Mouse (Mus musculus): ENCODE measurements around the gene Acot11. TPM values are rescaled to one million over a fixed set of nuclear protein-coding genes. Genes with fewer than 3 reads are reported as not detected.

Acot11 gene
- polyA plus RNA-seq, 1 experiment from 2014 or later, result 6.9 TPM

DNA sequence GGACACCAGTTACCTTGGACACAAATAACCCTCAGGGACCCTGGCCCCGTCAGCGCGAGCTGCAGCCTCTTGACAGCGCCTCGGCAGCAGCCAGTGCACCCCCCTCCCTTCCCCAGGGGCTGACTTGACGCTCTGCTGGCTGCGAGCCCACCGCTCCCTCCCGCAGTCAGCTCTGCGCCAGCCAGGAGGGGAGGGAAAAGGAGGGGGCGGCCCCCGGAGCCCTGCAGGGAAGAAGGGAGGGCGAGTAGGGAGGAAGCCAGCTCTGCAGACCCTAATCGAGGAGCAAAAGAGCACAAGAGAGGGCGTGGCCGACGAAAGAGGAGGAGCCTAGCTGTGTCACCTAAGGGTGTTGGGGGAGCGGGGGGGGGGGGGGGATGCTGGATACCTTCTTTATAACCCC is 33.2 kb upstream of the Acot11 start:
- peaks cover 43% of the 10 kb centered on the region for H3K4me1 ChIP-seq
- ATAC-seq (ENCODE audit: insufficient read depth, low FRiP score, low read depth), result peak; percentile 13; the same call in 1 of the 2 replicates
- H3K9ac ChIP-seq, result 0 out of 2 replicates have a peak overlapping the region, but pooled peaks have one; percentile 4
- H3K4me2 ChIP-seq, result peak overlapping the region; percentile 99
- peak overlapping the region; percentile 98 for H3K27ac ChIP-seq
- H3K4me3 ChIP-seq (replicated peaks), result peak overlapping the region; percentile 26
- H3K9me3 ChIP-seq, result no peaks in the 10 kb centered on the region
- under 1% methylated on average over 17 of the region's 18 CpGs for WGBS
- no peaks in the 10 kb centered on the region for H3K36me3 ChIP-seq
- H3K27me3 ChIP-seq (replicated peaks), result no peaks in the 10 kb centered on the region

DNA sequence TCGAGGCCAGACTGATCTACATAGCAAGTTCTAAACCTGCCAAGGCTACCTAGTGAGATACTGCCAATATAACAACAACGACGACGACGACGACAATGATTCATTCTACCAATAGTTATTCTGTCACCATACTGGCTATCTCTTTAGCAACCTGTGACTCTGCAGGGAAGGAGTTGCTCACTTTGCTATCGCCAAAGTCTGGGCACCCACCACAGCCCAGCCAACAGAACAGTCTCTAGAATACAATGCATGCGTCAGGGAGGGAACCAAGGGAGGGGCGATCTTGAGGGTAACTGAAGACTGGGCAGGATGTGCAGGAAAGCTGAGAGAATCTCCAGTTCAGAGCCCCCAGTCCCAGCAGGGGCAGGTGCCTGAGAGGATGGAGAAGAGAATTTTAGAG is 32.6 kb upstream of the Acot11 start:
- Histone ChIP-seq H3K9ac (0 out of 2 replicates have a peak overlapping the region, but pooled peaks have one; percentile 4), H3K27me3 (replicated peaks) (no peaks in the 10 kb centered on the region), H3K36me3 (no peaks in the 10 kb centered on the region), H3K4me3 (replicated peaks) (peak overlapping the region; percentile 26; the same call in 1 of the 2 replicates), H3K27ac (peak overlapping the region; percentile 5; the same call in 1 of the 2 replicates), H3K9me3 (no peaks in the 10 kb centered on the region), H3K4me2 (peak overlapping the region; percentile 99), H3K4me1 (peaks cover 38% of the 10 kb centered on the region)
- no peak for ATAC-seq (ENCODE audit: insufficient read depth, low FRiP score, low read depth)
- 10% methylated on average over 9 of the region's 9 CpGs for WGBS

DNA sequence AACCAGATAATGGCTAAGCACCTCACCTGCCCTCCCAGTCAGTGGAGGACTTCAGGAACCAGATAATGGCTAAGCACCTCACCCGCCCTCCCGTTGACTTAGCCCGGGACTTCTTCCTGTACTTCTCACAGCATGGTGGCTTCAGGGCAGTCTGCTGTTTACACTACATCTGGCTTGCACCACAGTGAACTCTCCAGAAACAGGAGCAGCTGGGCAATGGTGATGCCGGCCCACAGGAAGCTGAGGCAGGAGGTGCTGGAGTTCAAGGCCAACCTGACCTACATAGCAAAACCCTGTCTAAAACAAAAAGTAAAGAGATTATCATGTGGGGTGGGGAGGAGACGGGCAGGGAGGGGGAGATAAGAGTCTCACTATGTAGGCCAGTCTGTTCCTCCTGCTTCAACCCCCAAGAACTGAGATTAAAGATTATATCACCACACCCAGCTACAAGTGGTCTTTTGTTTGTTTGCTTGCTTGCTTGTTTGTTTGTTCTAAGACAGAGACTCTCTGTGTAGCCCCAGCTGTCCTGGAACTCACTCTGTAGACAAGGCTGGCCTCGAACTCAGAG is 25.8 kb upstream of the Acot11 start:
- Histone ChIP-seq H3K9me3 (no peaks in the 10 kb centered on the region), H3K4me3 (replicated peaks) (no peak overlapping the region), H3K27me3 (replicated peaks) (0 out of 2 replicates have a peak, but pooled peaks cover 3% of the 10 kb centered on the region), H3K4me2 (no peak overlapping the region), H3K27ac (no peak overlapping the region), H3K9ac (no peak overlapping the region), H3K4me1 (peaks cover 23% of the 10 kb centered on the region), H3K36me3 (no peaks in the 10 kb centered on the region)
- ATAC-seq (ENCODE audit: insufficient read depth, low FRiP score, low read depth), result no peak
- WGBS, result 52% methylated on average over 6 of the region's 6 CpGs

DNA sequence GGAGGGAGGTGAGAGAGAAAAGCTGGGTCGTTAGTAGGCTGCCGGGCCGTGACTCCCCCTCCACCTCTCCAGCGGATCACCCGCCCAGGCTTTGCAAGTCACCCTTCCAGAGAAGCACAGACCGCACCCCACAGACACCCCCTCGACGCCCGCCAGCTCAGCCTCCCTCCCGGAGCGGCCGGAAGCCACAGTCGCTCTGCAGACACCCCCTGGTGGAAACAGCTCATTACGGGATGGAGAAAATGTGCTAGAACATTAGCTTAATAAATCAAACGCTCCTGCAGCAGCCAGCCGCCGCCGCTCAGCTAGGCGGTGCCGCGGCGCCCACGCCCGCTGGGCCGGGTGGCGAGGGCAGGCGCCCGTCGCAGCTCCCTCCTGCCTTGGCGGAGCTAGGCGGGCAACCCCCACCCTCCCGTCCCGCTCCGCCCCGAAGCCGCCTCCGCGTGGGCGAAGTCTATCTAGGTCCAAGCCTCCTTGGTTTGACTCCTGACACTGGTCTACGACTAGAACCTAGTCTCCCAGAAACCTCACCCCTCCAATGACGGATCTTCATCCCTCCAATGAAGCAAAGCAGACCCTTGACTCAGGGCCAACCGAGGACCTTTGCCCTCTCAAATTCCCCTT is 23.1 kb upstream of the Acot11 start:
- peak overlapping the region; percentile 72 for H3K4me2 ChIP-seq
- H3K27ac ChIP-seq, result peak overlapping the region; percentile 67
- peaks cover 23% of the 10 kb centered on the region for H3K4me1 ChIP-seq
- no peaks in the 10 kb centered on the region for H3K36me3 ChIP-seq
- H3K9me3 ChIP-seq, result no peaks in the 10 kb centered on the region
- H3K27me3 ChIP-seq (replicated peaks), result 0 out of 2 replicates have a peak, but pooled peaks cover 3% of the 10 kb centered on the region
- under 1% methylated on average over 42 of the region's 42 CpGs for WGBS
- H3K9ac ChIP-seq, result no peak overlapping the region
- H3K4me3 ChIP-seq (replicated peaks), result peak overlapping the region; percentile 38
- peak; percentile 76 for ATAC-seq (ENCODE audit: insufficient read depth, low FRiP score, low read depth)

DNA sequence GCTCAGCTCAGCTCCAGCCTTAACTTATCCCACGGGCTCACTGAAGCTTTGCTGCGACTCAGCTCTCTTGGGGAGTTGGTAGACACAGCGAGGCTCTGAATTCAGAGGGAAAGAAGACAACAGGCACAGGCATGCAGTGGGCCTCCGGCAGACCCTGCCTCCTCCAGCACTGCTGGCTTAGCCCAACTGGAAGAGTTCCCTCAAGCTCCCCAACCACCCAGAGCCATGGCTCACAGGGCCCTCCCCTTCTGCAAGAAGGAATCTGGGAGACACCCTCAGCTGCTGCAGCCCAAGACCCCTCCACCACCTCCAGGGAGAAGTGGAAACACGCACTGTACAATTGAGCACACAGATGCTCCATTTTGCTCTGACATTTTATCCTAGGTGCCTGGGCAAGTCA is 20.4 kb upstream of the Acot11 start:
- Histone ChIP-seq H3K27ac (0 out of 2 replicates have a peak overlapping the region, but pooled peaks have one; percentile 2), H3K9ac (no peak overlapping the region), H3K27me3 (replicated peaks) (0 out of 2 replicates have a peak, but pooled peaks cover 3% of the 10 kb centered on the region), H3K4me2 (no peak overlapping the region), H3K9me3 (no peaks in the 10 kb centered on the region), H3K36me3 (no peaks in the 10 kb centered on the region), H3K4me1 (peaks cover 23% of the 10 kb centered on the region), H3K4me3 (replicated peaks) (no peak overlapping the region)
- no peak for ATAC-seq (ENCODE audit: insufficient read depth, low FRiP score, low read depth)
- 58% methylated on average over 5 of the region's 5 CpGs for WGBS

DNA sequence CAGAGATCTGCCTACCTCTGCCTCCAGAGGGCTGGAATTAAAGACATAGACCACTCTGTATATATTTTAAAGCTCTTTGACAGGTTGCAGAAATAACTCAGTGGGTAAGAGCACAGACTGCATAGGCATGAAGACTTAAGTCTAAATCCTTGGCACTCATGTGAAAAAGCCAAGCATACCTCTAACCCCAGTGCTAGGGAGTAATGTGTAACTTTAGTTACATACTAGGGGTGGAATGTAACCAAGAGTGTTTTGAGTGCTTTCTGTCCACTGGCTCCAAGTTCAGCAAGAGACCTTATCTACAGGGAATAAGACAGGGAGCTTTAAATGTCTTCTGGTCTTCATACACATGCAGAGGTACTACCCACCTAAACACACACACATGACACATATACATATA is 14.6 kb upstream of the Acot11 start:
- Histone ChIP-seq H3K9ac (no peak overlapping the region), H3K27ac (no peak overlapping the region), H3K4me1 (0 out of 2 replicates have a peak, but pooled peaks cover 3% of the 10 kb centered on the region), H3K4me3 (replicated peaks) (no peak overlapping the region), H3K36me3 (no peaks in the 10 kb centered on the region), H3K9me3 (no peaks in the 10 kb centered on the region), H3K4me2 (no peak overlapping the region), H3K27me3 (replicated peaks) (no peaks in the 10 kb centered on the region)
- no peak for ATAC-seq (ENCODE audit: insufficient read depth, low FRiP score, low read depth)

DNA sequence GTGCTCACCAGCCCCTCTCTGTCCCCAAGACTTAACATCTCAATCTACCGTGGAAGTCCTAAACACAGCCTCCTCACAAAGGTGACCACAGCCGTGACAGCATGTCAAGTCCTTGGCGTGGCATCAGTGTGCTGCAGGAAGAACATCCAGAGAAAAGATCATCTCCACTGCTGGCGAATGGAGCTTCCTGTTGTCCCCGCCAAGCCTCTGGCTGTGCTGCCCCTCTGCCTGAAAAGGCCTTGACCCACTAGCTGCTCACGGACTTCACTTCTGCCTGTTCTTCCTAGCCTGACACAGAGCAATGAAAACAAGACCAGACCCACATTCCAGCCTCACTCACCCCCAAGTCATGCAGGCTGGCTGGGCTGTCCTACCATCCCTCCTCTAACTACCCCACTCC is 13.5 kb upstream of the Acot11 start:
- 59% methylated on average over 6 of the region's 6 CpGs for WGBS
- no peak for ATAC-seq (ENCODE audit: insufficient read depth, low FRiP score, low read depth)

DNA sequence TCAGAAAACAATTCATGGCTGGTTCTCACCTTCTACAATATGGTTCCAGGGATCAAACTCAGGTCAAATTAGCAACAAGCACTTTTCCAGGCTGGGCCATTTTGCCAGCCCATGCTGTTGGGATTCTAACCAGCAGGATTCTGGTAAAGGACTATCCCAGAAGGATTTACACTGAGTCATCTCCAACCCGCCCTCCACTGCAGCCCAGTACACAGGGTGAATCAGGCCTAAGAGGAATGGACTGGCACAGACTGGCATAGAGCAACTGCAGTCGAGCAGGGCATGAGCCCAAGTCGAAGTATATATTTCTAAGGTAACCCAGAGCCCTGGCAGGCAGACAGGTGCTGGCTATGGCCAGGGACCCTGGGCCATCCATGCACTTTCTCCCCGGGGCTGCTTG is 12.2 kb upstream of the Acot11 start:
- ATAC-seq (ENCODE audit: insufficient read depth, low FRiP score, low read depth), result no peak
- H3K4me2 ChIP-seq, result no peak overlapping the region
- H3K36me3 ChIP-seq, result no peaks in the 10 kb centered on the region
- H3K27me3 ChIP-seq (replicated peaks), result no peaks in the 10 kb centered on the region
- H3K4me3 ChIP-seq (replicated peaks), result no peak overlapping the region
- no peak overlapping the region for H3K27ac ChIP-seq
- no peaks in the 10 kb centered on the region for H3K9me3 ChIP-seq
- H3K4me1 ChIP-seq, result 0 out of 2 replicates have a peak, but pooled peaks cover 3% of the 10 kb centered on the region
- 90% methylated on average over 4 of the region's 4 CpGs for WGBS
- no peak overlapping the region for H3K9ac ChIP-seq

More for the DNA sequence above, 13.5 kb upstream of the Acot11 start:
- Histone ChIP-seq H3K36me3 (no peaks in the 10 kb centered on the region), H3K9ac (no peak overlapping the region), H3K27me3 (replicated peaks) (no peaks in the 10 kb centered on the region), H3K27ac (no peak overlapping the region), H3K4me3 (replicated peaks) (no peak overlapping the region), H3K9me3 (no peaks in the 10 kb centered on the region), H3K4me1 (0 out of 2 replicates have a peak, but pooled peaks cover 3% of the 10 kb centered on the region), H3K4me2 (no peak overlapping the region)

DNA sequence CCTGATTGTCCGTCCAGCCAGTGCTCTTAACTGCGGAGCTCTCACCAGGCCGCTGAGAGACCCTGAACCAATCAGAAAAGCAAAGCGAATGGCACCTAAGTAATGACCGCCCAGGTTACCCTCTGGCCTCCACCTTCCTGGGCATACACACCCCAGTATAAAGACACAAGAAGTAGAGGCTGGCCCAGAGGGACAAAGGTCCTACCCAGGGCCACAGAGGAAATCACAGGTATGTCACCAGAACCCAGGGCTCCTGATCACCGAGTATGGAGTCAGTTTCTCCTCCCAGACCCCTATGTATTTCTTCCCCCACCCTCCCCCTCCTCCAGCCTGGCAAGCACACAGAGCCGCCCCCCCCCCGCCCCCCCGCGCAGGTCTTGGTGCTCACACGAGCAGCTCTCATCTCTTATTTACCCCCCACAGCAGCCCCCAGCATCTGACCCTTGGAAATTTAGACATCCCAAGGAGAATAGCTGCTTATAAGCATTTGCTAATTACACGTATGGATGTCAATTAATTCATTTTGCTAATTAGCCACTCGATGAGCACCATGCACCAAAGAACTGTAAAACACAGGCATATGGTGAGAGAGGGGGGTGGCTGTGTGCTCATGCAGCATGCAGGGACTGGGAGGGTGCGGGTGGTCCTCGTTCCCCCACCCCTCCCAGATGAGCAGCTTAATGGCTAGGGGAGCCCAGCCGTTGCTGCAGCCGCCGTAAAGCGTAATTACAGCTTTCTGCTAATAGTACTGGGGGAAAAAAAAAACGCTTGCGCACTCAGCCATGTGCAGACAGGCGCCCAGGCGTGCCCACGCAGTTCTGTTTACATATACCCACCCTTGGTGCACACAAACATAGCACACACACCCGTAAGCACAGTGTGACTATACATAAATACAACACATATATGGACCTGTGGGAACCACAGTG is 10.9 kb upstream of the Acot11 start:
- Histone ChIP-seq H3K9ac (no peak overlapping the region), H3K9me3 (no peaks in the 10 kb centered on the region), H3K4me1 (0 out of 2 replicates have a peak, but pooled peaks cover 3% of the 10 kb centered on the region), H3K27ac (no peak overlapping the region), H3K27me3 (replicated peaks) (no peaks in the 10 kb centered on the region), H3K36me3 (no peaks in the 10 kb centered on the region), H3K4me3 (replicated peaks) (no peak overlapping the region), H3K4me2 (no peak overlapping the region)
- ATAC-seq (ENCODE audit: insufficient read depth, low FRiP score, low read depth), result no peak
- WGBS, result 62% methylated on average over 25 of the region's 25 CpGs

DNA sequence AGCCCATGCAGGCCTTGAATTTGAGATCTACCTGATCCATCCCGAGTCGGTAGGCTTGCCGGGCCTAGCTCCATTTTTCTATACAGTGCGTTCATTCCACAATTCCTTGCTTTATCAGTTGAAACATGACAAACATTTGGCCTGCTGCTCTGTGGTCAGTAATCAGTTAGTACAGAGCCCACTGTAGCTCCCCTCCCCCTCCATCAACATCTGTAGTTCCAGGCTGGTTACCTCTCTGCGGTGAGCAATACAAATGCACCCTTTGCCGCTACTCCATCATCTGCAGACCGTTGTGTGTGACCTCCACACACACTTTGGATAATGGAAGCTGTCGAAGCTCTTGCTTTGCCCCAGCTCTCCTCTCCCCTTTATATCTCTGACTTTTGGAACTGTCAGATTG is 6.4 kb upstream of the Acot11 start:
- no peaks in the 10 kb centered on the region for H3K4me1 ChIP-seq
- H3K9me3 ChIP-seq, result no peaks in the 10 kb centered on the region
- WGBS, result 91% methylated on average over 8 of the region's 8 CpGs
- H3K4me2 ChIP-seq, result no peak overlapping the region
- H3K36me3 ChIP-seq, result no peaks in the 10 kb centered on the region
- no peak overlapping the region for H3K9ac ChIP-seq
- H3K27ac ChIP-seq, result no peak overlapping the region
- no peak for ATAC-seq (ENCODE audit: insufficient read depth, low FRiP score, low read depth)
- no peak overlapping the region for H3K4me3 ChIP-seq (replicated peaks)
- H3K27me3 ChIP-seq (replicated peaks), result no peaks in the 10 kb centered on the region

DNA sequence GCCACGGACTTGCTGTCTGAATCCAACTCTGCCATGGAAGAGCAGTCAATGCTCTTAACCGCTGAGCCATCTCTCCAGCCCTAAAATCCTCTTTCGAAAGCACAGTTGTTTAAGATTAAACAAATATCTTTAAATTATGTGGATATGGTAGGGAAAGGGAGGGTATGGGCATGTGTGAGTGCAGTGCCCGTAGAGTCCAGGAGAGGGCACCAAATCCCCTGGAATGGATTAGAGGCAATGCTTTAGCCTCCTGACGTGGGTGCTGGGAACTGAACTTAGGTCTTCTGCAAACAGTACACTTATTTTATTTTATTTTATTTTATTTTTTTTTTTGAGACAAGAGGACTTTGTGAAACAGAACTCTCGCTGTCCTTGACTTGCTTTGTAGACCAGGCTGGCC is 5.2 kb upstream of the Acot11 start:
- 79% methylated on average over 6 of the region's 6 CpGs for WGBS
- no peak for ATAC-seq (ENCODE audit: insufficient read depth, low FRiP score, low read depth)

More for the DNA sequence above, 5.2 kb upstream of the Acot11 start:
- Histone ChIP-seq H3K27ac (no peak overlapping the region), H3K4me3 (replicated peaks) (no peak overlapping the region), H3K9me3 (no peaks in the 10 kb centered on the region), H3K9ac (no peak overlapping the region), H3K4me2 (no peak overlapping the region), H3K36me3 (no peaks in the 10 kb centered on the region), H3K4me1 (peaks cover under 1% of the 10 kb centered on the region; the same call in 1 of the 2 replicates), H3K27me3 (replicated peaks) (no peaks in the 10 kb centered on the region)
